Mouse (Mus musculus) hindbrain, embryonic 15.5 days (tissue): ENCODE results near the gene Nsun6. TPM values are rescaled to one million over a fixed set of nuclear protein-coding genes. Genes with fewer than 3 reads are reported as not detected.

Experiments used
- ATAC-seq: fragments of 200-750 bp; cut with Nextera tagmentation; 2 replicates; pipeline ENCODE4 v1.8.0; 2017; ENCODE audit warnings: low read depth, moderate number of reproducible peaks, moderate TSS enrichment; ENCODE audit not compliant: low FRiP score
- H3K27ac ChIP-seq: fragments of 300-500 bp; sonication (generic); replicated peaks from 2 replicates; pipeline ENCODE4 v1.5.1; 2015; ENCODE audit warnings: mild to moderate bottlenecking, inconsistent platforms
- H3K27me3 ChIP-seq: fragments of 300-500 bp; sonication (generic); 2 replicates; pipeline ENCODE4 v1.6.1; 2015; ENCODE audit warnings: control low read depth, inconsistent platforms
- H3K36me3 ChIP-seq: fragments of 300-500 bp; sonication (generic); 2 replicates; pipeline ENCODE4 v1.6.1; 2015; ENCODE audit warnings: control low read depth, inconsistent platforms
- H3K4me1 ChIP-seq: fragments of 300-500 bp; sonication (generic); replicated peaks from 2 replicates; pipeline ENCODE4 v1.6.1; 2015; ENCODE audit warnings: control low read depth, inconsistent platforms
- H3K4me2 ChIP-seq: fragments of 300-500 bp; sonication (generic); 2 replicates; pipeline ENCODE4 v1.6.1; 2015; ENCODE audit warnings: moderate library complexity, mild to moderate bottlenecking, inconsistent platforms
- H3K4me3 ChIP-seq: fragments of 300-500 bp; sonication (generic); 2 replicates; pipeline ENCODE4 v1.5.1; 2015; ENCODE audit warnings: mild to moderate bottlenecking, inconsistent platforms
- H3K9ac ChIP-seq: fragments of 300-500 bp; sonication (generic); 2 replicates; pipeline ENCODE4 v1.6.1; 2015; ENCODE audit warnings: inconsistent platforms
- H3K9me3 ChIP-seq: fragments of 300-500 bp; sonication (generic); 2 replicates; pipeline ENCODE4 v1.6.1; 2016; ENCODE audit warnings: control low read depth, inconsistent platforms
- WGBS: fragments of 180-500 bp; shearing (Covaris S2); methylation state at CpG from one replicate; pipeline ENCODE4 v1.1.7; 2015; 5-methylcytosine and 5-hydroxymethylcytosine counted together
- polyA plus RNA-seq: library from polyadenylated mRNA; unstranded; fragments of >200 nt; fragmentation: Nextera tagmentation; extraction: Ambion mirVana; gene quantifications from 2 replicates; pipeline ENCODE4 v1.2.1, GENCODE M21; 2015

The Nsun6 gene
- polyA plus RNA-seq, result 14.1 and 18.8 TPM in 2 replicates

GRCm38 (mm10) chr2:15054945-15055637 lies at the start of gene Nsun6:
Nsun6 (minus strand) TSS chr2:15055069.
- ATAC-seq, result peak; percentile 100
- Histone ChIP-seq H3K27me3 (no peaks in the 10 kb centered on the region), H3K36me3 (no peaks in the 10 kb centered on the region), H3K4me2 (peak within 1 kb of the TSS; percentile 71), H3K4me3 (peak within 1 kb of the TSS; percentile 70), H3K27ac (peak within 1 kb of the TSS; percentile 94), H3K9ac (peak within 1 kb of the TSS; percentile 87), H3K4me1 (peaks cover 33% of the 10 kb centered on the region), H3K9me3 (no peaks in the 10 kb centered on the region)
- WGBS, result under 1% methylated on average over 60 of the region's 75 CpGs

- Histone ChIP-seq H3K9ac (no peak overlapping the region), H3K36me3 (no peaks in the 10 kb centered on the region), H3K4me2 (no peak overlapping the region), H3K27ac (no peak overlapping the region), H3K9me3 (no peaks in the 10 kb centered on the region), H3K4me1 (no peaks in the 10 kb centered on the region), H3K27me3 (no peaks in the 10 kb centered on the region), H3K4me3 (no peak overlapping the region)
- no peak for ATAC-seq
- 67% methylated on average over 1 of the region's 1 CpGs for WGBS
Measured at GRCm38 (mm10) chr2:15104386-15104785, 49.5 kb upstream of the Nsun6 start.

GRCm38 (mm10) chr2:15096514-15097090 lies 41.7 kb upstream of the Nsun6 start:
- 0 out of 2 replicates have a peak, but pooled peaks cover 3% of the 10 kb centered on the region for H3K27me3 ChIP-seq
- H3K27ac ChIP-seq, result no peak overlapping the region
- H3K9me3 ChIP-seq, result no peaks in the 10 kb centered on the region
- H3K9ac ChIP-seq, result no peak overlapping the region
- no peak for ATAC-seq
- H3K36me3 ChIP-seq, result no peaks in the 10 kb centered on the region
- WGBS, result 64% methylated on average over 3 of the region's 3 CpGs
- H3K4me1 ChIP-seq, result no peaks in the 10 kb centered on the region
- H3K4me3 ChIP-seq, result no peak overlapping the region
- no peak overlapping the region for H3K4me2 ChIP-seq

GRCm38 (mm10) chr2:15087308-15087707 lies 32.4 kb upstream of the Nsun6 start:
- no peak for ATAC-seq

GRCm38 (mm10) chr2:15083702-15084101 lies 28.8 kb upstream of the Nsun6 start:
- H3K4me3 ChIP-seq, result no peak overlapping the region
- H3K27me3 ChIP-seq, result no peaks in the 10 kb centered on the region
- H3K4me1 ChIP-seq, result no peaks in the 10 kb centered on the region
- no peak overlapping the region for H3K9ac ChIP-seq
- WGBS, result 97% methylated on average over 2 of the region's 2 CpGs
- no peak overlapping the region for H3K27ac ChIP-seq
- H3K4me2 ChIP-seq, result no peak overlapping the region
- ATAC-seq, result no peak
- H3K36me3 ChIP-seq, result peaks cover 30% of the 10 kb centered on the region
- H3K9me3 ChIP-seq, result no peaks in the 10 kb centered on the region

More at GRCm38 (mm10) chr2:15087308-15087707, 32.4 kb upstream of the Nsun6 start:
- Histone ChIP-seq H3K9ac (no peak overlapping the region), H3K4me2 (no peak overlapping the region), H3K4me3 (no peak overlapping the region), H3K4me1 (no peaks in the 10 kb centered on the region), H3K27me3 (no peaks in the 10 kb centered on the region), H3K36me3 (peaks cover 14% of the 10 kb centered on the region; the same call in 1 of the 2 replicates), H3K27ac (no peak overlapping the region), H3K9me3 (no peaks in the 10 kb centered on the region)
- 85% methylated on average over 1 of the region's 1 CpGs for WGBS

GRCm38 (mm10) chr2:15067091-15067490 lies 12.2 kb upstream of the Nsun6 start:
- no peak for ATAC-seq
- 88% methylated on average over 5 of the region's 5 CpGs for WGBS
- Histone ChIP-seq H3K9ac (no peak overlapping the region), H3K4me1 (peaks cover 11% of the 10 kb centered on the region), H3K4me2 (no peak overlapping the region), H3K9me3 (no peaks in the 10 kb centered on the region), H3K27me3 (no peaks in the 10 kb centered on the region), H3K27ac (no peak overlapping the region), H3K36me3 (peaks cover 29% of the 10 kb centered on the region), H3K4me3 (no peak overlapping the region)

- no peak overlapping the region for H3K4me2 ChIP-seq
- no peak for ATAC-seq
- WGBS, result 62% methylated on average over 2 of the region's 2 CpGs
- H3K4me1 ChIP-seq, result peaks cover 11% of the 10 kb centered on the region
- no peaks in the 10 kb centered on the region for H3K27me3 ChIP-seq
- H3K27ac ChIP-seq, result no peak overlapping the region
- H3K36me3 ChIP-seq, result peaks cover 16% of the 10 kb centered on the region; the same call in 1 of the 2 replicates
- H3K4me3 ChIP-seq, result no peak overlapping the region
- no peak overlapping the region for H3K9ac ChIP-seq
- H3K9me3 ChIP-seq, result no peaks in the 10 kb centered on the region
Measured at GRCm38 (mm10) chr2:15065447-15065846, 10.6 kb upstream of the Nsun6 start.

GRCm38 (mm10) chr2:15064380-15065269 lies 9.8 kb upstream of the Nsun6 start:
- Histone ChIP-seq H3K27ac (no peak overlapping the region), H3K9me3 (no peaks in the 10 kb centered on the region), H3K4me2 (no peak overlapping the region), H3K4me1 (peaks cover 11% of the 10 kb centered on the region), H3K27me3 (no peaks in the 10 kb centered on the region), H3K36me3 (peaks cover 9% of the 10 kb centered on the region; the same call in 1 of the 2 replicates), H3K4me3 (no peak overlapping the region), H3K9ac (no peak overlapping the region)
- no peak for ATAC-seq
- 61% methylated on average over 7 of the region's 7 CpGs for WGBS

GRCm38 (mm10) chr2:15063815-15064214 lies 8.9 kb upstream of the Nsun6 start:
- H3K27ac ChIP-seq, result no peak overlapping the region
- ATAC-seq, result no peak
- H3K4me2 ChIP-seq, result no peak overlapping the region
- H3K4me1 ChIP-seq, result peaks cover 16% of the 10 kb centered on the region
- H3K9me3 ChIP-seq, result no peaks in the 10 kb centered on the region
- H3K4me3 ChIP-seq, result no peak overlapping the region
- no peaks in the 10 kb centered on the region for H3K27me3 ChIP-seq
- WGBS, result 81% methylated on average over 1 of the region's 1 CpGs
- H3K9ac ChIP-seq, result no peak overlapping the region
- peaks cover 5% of the 10 kb centered on the region; the same call in 1 of the 2 replicates for H3K36me3 ChIP-seq

GRCm38 (mm10) chr2:15060856-15061255 lies 6.0 kb upstream of the Nsun6 start:
- Histone ChIP-seq H3K36me3 (no peaks in the 10 kb centered on the region), H3K27me3 (no peaks in the 10 kb centered on the region), H3K9me3 (no peaks in the 10 kb centered on the region), H3K4me1 (peaks cover 38% of the 10 kb centered on the region), H3K4me2 (no peak overlapping the region), H3K27ac (no peak overlapping the region), H3K9ac (no peak overlapping the region), H3K4me3 (no peak overlapping the region)
- 86% methylated on average over 3 of the region's 3 CpGs for WGBS
- no peak for ATAC-seq

- no peak for ATAC-seq
- Histone ChIP-seq H3K9me3 (no peaks in the 10 kb centered on the region), H3K27me3 (no peaks in the 10 kb centered on the region), H3K36me3 (no peaks in the 10 kb centered on the region), H3K4me1 (peaks cover 33% of the 10 kb centered on the region), H3K27ac (no peak overlapping the region), H3K9ac (no peak overlapping the region), H3K4me2 (0 out of 2 replicates have a peak overlapping the region, but pooled peaks have one; percentile 71), H3K4me3 (no peak overlapping the region)
- WGBS, result 84% methylated on average over 5 of the region's 5 CpGs
Measured at GRCm38 (mm10) chr2:15058227-15058626, 3.4 kb upstream of the Nsun6 start.

- Histone ChIP-seq H3K27me3 (no peaks in the 10 kb centered on the region), H3K27ac (peak overlapping the region; percentile 94), H3K9me3 (no peaks in the 10 kb centered on the region), H3K4me3 (peak overlapping the region; percentile 70), H3K4me2 (peak overlapping the region; percentile 71), H3K4me1 (peaks cover 33% of the 10 kb centered on the region), H3K9ac (peak overlapping the region; percentile 87), H3K36me3 (no peaks in the 10 kb centered on the region)
- WGBS, result under 1% methylated on average over 15 of the region's 15 CpGs
- ATAC-seq, result no peak
Measured at GRCm38 (mm10) chr2:15055741-15056151, 877 bp upstream of the Nsun6 start.
